Mouse (Mus musculus) spleen, adult 2 months (tissue): ENCODE results near the gene Safb2.

Source experiments
- CTCF ChIP-seq: fragments of 200-500 bp; IDR thresholded peaks from 2 replicates; pipeline ENCODE4 v1.5.1; 2011; ENCODE audit warnings: mild to moderate bottlenecking, inconsistent platforms; ENCODE audit not compliant: insufficient read depth, insufficient read length, insufficient replicate concordance; ENCODE audit errors: extremely low read depth
- POLR2A ChIP-seq: fragments of 200-500 bp; IDR thresholded peaks from 2 replicates; pipeline ENCODE4 v1.6.1; 2011; ENCODE audit warnings: low read depth, low read length, inconsistent platforms

GRCm38 (mm10) chr17:56604070-56604380, 19.6 kb upstream of the Safb2 start:
- no peak for TF ChIP-seq POLR2A
- no peak for TF ChIP-seq CTCF
